Mouse (Mus musculus) embryonic facial prominence, embryonic 14.5 days (tissue): ENCODE data around the gene Lrmda. TPM values are rescaled to one million over a fixed set of nuclear protein-coding genes. Genes with fewer than 3 reads are reported as not detected.

Experiments
- ATAC-seq: fragments of 200-750 bp; cut with Nextera tagmentation; 2 replicates; pipeline ENCODE4 v1.8.0; 2017; ENCODE audit warnings: low read depth, moderate number of reproducible peaks, moderate TSS enrichment
- DNase-seq: peaks from one replicate; pipeline ENCODE4 v3.0.0-alpha.2; 2015; ENCODE audit warnings: low spot score
- H3K27ac ChIP-seq: fragments of 300-500 bp; sonication (generic); replicated peaks from 2 replicates; pipeline ENCODE4 v1.5.1; 2014; ENCODE audit warnings: low read depth, mild to moderate bottlenecking, low read length, moderate library complexity
- H3K27me3 ChIP-seq: fragments of 300-500 bp; sonication (generic); replicated peaks from 2 replicates; pipeline ENCODE4 v1.6.1; 2014; ENCODE audit warnings: low read length; ENCODE audit not compliant: control insufficient read depth, insufficient read depth
- H3K36me3 ChIP-seq: fragments of 300-500 bp; sonication (generic); 2 replicates; pipeline ENCODE4 v1.6.1; 2014; ENCODE audit warnings: low read length, mixed read lengths; ENCODE audit not compliant: control insufficient read depth, insufficient read depth
- H3K4me1 ChIP-seq: fragments of 300-500 bp; sonication (generic); 2 replicates; pipeline ENCODE4 v1.6.1; 2014; ENCODE audit warnings: antibody characterized with exemption, low read length; ENCODE audit not compliant: control insufficient read depth, insufficient read depth
- H3K4me2 ChIP-seq: fragments of 300-500 bp; sonication (generic); 2 replicates; pipeline ENCODE4 v1.6.1; 2014; ENCODE audit warnings: low read depth, mild to moderate bottlenecking, low read length, moderate library complexity, mixed read lengths
- H3K4me3 ChIP-seq: fragments of 300-500 bp; sonication (generic); 2 replicates; pipeline ENCODE4 v1.5.1; 2014; ENCODE audit warnings: low read depth, mild to moderate bottlenecking, low read length
- H3K9ac ChIP-seq: fragments of 300-500 bp; sonication (generic); 2 replicates; pipeline ENCODE4 v1.6.1; 2014; ENCODE audit warnings: low read depth, mild to moderate bottlenecking, low read length, moderate library complexity, mixed read lengths
- H3K9me3 ChIP-seq: fragments of 300-500 bp; sonication (generic); 2 replicates; pipeline ENCODE4 v1.6.1; 2016; ENCODE audit warnings: low read length; ENCODE audit not compliant: control insufficient read depth
- WGBS: fragments of 180-500 bp; shearing (Covaris S2); extraction: QIAGEN DNeasy Blood & Tissue Kit; methylation state at CpG from one replicate; pipeline ENCODE4 v1.1.7; 2014; 5-methylcytosine and 5-hydroxymethylcytosine counted together
- polyA plus RNA-seq: library from polyadenylated mRNA; unstranded; fragments of >200 nt; fragmentation: Nextera tagmentation; extraction: Ambion mirVana; gene quantifications from 2 replicates; pipeline ENCODE4 v1.2.1, GENCODE M21; 2014

Lrmda gene
- polyA plus RNA-seq, 1 experiment from 2014 or later = 0.24 TPM

DNA sequence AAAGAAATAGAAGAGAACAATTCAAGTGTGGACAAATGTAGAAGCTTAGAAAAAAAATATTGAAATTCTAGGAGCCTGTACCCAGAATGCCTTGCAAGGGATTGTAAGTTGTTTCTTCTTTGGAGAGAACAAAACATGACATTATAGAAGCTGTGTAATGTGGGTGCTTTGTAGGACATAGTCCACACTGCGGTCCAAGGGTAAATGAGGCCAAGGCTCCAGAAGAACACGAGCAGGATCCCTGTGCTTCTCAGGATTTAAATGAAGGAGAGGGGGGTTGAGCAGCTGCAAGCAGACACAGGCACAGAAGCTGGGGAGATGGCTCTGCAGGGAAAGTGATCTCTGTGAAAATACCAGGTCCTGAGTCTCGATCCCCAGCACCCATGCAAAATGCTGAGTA lies 643.0 kb downstream of the Lrmda start:
- H3K36me3 ChIP-seq = no peaks in the 10 kb centered on the region
- H3K4me1 ChIP-seq = no peaks in the 10 kb centered on the region
- ATAC-seq (no peak), DNase-seq (no peak)
- no peak overlapping the region for H3K9ac ChIP-seq
- no peak overlapping the region for H3K27ac ChIP-seq
- no peak overlapping the region for H3K4me2 ChIP-seq
- no peaks in the 10 kb centered on the region for H3K27me3 ChIP-seq
- no peaks in the 10 kb centered on the region for H3K9me3 ChIP-seq
- WGBS = 59% methylated on average over 3 of the region's 3 CpGs
- no peak overlapping the region for H3K4me3 ChIP-seq

DNA sequence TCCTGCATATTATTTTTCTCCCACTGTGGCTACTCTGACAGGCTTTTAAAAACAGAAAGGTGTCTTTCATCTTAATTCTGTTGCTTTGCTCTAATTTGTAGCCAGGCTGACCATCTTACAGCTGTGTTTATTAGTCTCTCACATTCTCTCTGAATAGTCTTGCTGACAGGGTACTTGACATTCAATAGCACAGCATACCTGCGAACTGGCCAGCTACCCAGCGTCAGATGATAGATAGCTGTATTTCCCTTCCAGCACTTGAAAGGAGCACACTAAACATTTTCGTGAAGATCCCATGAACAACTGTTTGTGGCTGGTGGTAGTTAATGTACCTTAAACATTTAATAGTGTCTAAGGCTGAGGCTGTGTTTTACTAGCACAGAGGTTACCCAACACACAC lies 646.9 kb downstream of the Lrmda start:
- no peak overlapping the region for H3K4me3 ChIP-seq
- WGBS = 63% methylated on average over 3 of the region's 3 CpGs

DNA sequence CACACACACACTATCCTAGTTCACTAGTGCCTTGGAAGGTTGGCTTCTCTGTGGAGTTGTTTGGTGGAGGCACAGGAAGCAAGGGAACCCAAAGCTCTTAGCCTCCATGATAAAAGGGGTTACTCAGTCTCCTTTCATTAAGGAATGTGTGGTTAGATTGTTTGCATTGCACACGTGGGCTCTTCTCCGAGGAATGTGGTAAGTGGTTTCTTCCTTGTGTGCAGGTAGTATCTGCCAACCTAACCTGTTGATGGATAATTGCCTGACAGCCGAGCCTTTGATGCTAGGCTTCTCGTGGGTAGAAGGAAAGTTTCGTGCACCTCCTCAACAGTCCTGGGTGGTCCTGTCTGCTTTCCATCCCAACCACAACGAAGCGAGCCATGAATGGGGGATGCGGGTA lies 648.8 kb downstream of the Lrmda start:
- ATAC-seq (peak; percentile 30; the same call in 1 of the 2 replicates), DNase-seq (peak; percentile 74)
- no peak overlapping the region for H3K4me2 ChIP-seq

More for the DNA sequence above, 646.9 kb downstream of the Lrmda start:
- H3K9ac ChIP-seq = no peak overlapping the region
- H3K9me3 ChIP-seq = no peaks in the 10 kb centered on the region
- no peak for DNase-seq
- no peak for ATAC-seq
- H3K4me2 ChIP-seq = no peak overlapping the region
- no peaks in the 10 kb centered on the region for H3K27me3 ChIP-seq
- H3K27ac ChIP-seq = no peak overlapping the region
- H3K4me1 ChIP-seq = no peaks in the 10 kb centered on the region
- H3K36me3 ChIP-seq = no peaks in the 10 kb centered on the region

DNA sequence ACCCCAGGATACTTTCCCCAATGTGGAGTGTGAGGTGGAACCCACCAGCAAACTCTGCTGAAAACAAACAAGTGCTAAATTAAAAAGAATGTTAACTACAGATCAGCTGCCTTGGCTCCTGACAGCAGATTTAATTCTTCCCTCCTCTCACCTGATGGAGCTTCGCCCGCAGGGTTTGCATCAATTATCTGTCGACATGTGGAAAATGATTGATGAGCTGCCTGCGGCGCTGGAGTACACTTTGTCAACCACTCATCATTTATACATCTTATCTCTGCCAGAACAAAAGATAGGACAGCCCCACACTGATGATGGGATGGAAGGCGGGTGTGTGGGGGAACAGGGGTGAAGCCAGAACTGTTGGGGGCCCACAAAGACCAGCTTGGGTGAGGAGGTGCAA lies 649.2 kb downstream of the Lrmda start:
- Histone ChIP-seq H3K4me1 (no peaks in the 10 kb centered on the region), H3K36me3 (no peaks in the 10 kb centered on the region), H3K9me3 (no peaks in the 10 kb centered on the region), H3K4me3 (no peak overlapping the region), H3K4me2 (no peak overlapping the region), H3K9ac (no peak overlapping the region), H3K27me3 (no peaks in the 10 kb centered on the region), H3K27ac (no peak overlapping the region)
- WGBS = 44% methylated on average over 6 of the region's 6 CpGs
- ATAC-seq = no peak
- DNase-seq = no peak

More for the DNA sequence above, 648.8 kb downstream of the Lrmda start:
- no peaks in the 10 kb centered on the region for H3K4me1 ChIP-seq
- no peak overlapping the region for H3K9ac ChIP-seq
- H3K27ac ChIP-seq = no peak overlapping the region; the same call in 1 of the 2 replicates
- WGBS = 36% methylated on average over 8 of the region's 8 CpGs
- no peaks in the 10 kb centered on the region for H3K9me3 ChIP-seq
- H3K36me3 ChIP-seq = no peaks in the 10 kb centered on the region
- no peaks in the 10 kb centered on the region for H3K27me3 ChIP-seq
- H3K4me3 ChIP-seq = no peak overlapping the region

DNA sequence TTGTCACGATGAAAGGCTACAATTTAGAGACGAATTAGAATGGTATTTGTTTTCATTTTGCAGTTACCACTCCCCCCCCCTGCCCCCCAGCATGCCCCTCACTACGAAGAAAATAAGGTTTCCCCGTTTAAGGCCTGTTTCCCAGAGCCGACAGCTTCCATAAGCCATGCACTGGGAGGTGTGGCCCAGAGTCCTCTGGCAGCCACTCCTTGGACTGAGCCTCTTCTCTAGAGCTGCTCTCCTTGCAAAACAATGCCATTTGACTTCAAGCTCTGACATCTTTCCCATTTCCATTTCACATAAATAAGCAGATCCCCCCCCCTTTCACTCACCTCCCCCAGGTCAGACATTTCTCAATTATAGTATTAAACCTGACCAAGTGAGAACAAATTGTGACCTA lies 654.1 kb downstream of the Lrmda start:
- Histone ChIP-seq H3K9me3 (no peaks in the 10 kb centered on the region), H3K36me3 (no peaks in the 10 kb centered on the region), H3K9ac (no peak overlapping the region), H3K4me2 (no peak overlapping the region), H3K27ac (no peak overlapping the region), H3K4me1 (no peaks in the 10 kb centered on the region), H3K27me3 (0 out of 2 replicates have a peak, but pooled peaks cover 3% of the 10 kb centered on the region), H3K4me3 (no peak overlapping the region)
- DNase-seq = no peak
- WGBS = 49% methylated on average over 5 of the region's 5 CpGs
- no peak for ATAC-seq

DNA sequence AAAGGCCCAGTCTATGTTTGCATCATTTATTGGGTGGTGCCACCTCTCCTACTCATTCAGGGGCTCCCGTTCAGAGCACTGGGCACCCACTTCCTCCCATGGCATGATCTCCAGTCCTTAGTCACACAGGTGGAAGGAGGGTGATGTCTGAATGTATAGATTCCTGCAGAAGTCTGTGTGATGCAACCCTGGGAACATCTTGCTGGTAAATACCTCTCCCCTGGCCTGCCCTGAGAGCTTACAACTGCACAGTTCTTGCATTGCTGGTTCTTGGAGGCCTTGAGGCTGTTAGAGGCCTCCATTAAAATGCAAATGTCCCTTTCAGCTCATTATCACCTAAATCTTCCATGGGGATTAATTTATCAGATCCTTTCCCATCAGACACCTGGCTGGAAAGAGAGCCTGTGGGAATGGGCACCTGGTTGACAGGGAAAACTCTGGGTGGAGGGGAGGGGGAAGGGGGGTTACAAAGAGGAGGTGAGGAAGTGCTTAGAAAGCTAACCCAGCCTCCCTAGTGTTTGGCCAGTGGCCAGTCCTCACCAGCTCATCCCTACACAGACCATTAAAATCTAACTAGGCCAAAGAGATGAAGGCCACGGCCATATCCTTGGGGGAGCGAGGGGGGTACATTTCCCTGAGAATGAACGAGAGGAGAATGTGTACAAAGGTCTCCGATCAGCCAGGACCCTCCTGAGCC lies 659.6 kb downstream of the Lrmda start:
- Histone ChIP-seq H3K4me2 (no peak overlapping the region), H3K27me3 (0 out of 2 replicates have a peak, but pooled peaks cover 3% of the 10 kb centered on the region), H3K4me1 (no peaks in the 10 kb centered on the region), H3K36me3 (no peaks in the 10 kb centered on the region), H3K27ac (no peak overlapping the region), H3K9me3 (no peaks in the 10 kb centered on the region), H3K9ac (no peak overlapping the region), H3K4me3 (no peak overlapping the region)
- ATAC-seq (peak; percentile 44; the same call in 1 of the 2 replicates), DNase-seq (no peak)
- 74% methylated on average over 5 of the region's 5 CpGs for WGBS

DNA sequence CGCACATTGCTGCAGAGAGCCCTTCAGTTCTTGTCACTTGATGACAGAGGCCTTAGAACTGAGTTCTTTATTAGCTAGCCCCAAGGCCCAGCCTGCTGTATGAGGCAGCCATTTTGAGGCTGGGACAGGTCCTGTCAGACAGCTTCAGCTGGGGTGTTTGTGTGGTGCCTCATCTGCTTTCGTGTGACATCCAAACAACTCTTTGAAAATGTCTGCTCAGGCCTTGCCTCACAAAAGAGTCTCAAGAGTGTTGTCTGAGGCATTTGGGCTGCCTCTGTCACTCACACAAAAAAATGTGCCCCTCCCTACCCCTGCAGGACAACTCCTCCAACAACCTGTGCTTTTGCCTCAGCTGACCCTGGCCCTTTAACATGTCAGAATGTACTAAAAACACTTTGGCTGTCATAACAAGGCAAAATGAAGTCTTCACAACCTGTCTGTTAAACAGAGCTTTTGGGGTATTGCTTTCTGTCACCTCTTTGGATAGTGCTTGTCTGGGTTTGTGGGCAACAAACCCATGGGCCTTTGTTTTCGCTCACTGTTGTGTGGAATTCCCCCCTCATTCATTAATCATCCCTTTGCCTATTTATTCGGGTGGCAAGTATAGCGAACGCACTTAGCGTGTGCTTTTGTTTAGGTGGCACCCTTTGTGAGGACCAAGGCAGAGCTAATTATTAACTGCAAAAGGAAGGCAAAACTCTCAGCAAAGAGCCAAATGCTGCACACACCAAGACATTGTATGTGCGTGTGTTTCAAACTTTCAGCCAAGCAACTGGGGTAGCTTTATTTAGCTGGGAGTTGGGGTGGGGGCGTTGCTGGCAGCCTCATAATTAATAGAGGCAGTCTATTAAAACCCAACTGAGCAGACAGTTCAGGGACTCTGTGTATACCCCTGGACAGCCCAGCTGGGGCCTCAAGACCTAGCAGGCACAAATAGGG lies 660.5 kb downstream of the Lrmda start:
- H3K36me3 ChIP-seq = no peaks in the 10 kb centered on the region
- DNase-seq (no peak), ATAC-seq (no peak; the same call in 1 of the 2 replicates)
- H3K27me3 ChIP-seq = 0 out of 2 replicates have a peak, but pooled peaks cover 3% of the 10 kb centered on the region
- H3K27ac ChIP-seq = no peak overlapping the region
- H3K9ac ChIP-seq = no peak overlapping the region
- no peaks in the 10 kb centered on the region for H3K9me3 ChIP-seq
- H3K4me1 ChIP-seq = no peaks in the 10 kb centered on the region
- H3K4me2 ChIP-seq = no peak overlapping the region
- H3K4me3 ChIP-seq = no peak overlapping the region
- 72% methylated on average over 9 of the region's 9 CpGs for WGBS

DNA sequence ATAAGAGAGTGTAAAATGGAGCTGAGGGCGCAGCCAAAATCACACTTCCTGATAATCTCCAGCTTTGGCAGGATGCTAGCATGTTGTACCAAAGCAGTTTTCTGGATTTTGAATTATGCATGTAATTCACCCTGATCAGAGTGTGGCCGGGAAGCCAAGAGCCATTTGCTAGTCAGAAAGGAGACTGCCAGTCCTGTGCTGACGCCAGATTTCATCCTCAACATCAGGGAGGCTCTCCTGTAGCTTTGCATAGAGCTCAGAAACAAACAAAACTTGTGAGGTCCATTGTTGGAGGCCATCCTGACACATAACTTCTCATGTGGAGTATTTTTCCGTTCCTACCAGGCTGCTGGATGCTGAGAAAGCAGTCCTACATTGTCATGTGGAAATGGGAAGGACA lies 667.4 kb downstream of the Lrmda start:
- no peak overlapping the region for H3K4me3 ChIP-seq
- H3K4me1 ChIP-seq = peaks cover 6% of the 10 kb centered on the region; the same call in 1 of the 2 replicates
- WGBS = 70% methylated on average over 4 of the region's 4 CpGs
- H3K9me3 ChIP-seq = no peaks in the 10 kb centered on the region
- no peaks in the 10 kb centered on the region for H3K27me3 ChIP-seq
- no peak for DNase-seq
- H3K27ac ChIP-seq = no peak overlapping the region
- H3K36me3 ChIP-seq = no peaks in the 10 kb centered on the region
- no peak overlapping the region for H3K9ac ChIP-seq
- H3K4me2 ChIP-seq = no peak overlapping the region
- no peak for ATAC-seq
